Mouse (Mus musculus): ENCODE results near the gene Sult2b1.

The Sult2b1 gene

GRCm38 (mm10) chr7:45775237-45775636 lies 9.2 kb downstream of the Sult2b1 start:
- DNase-seq (ENCODE audit: inconsistent age in 2 of 2, low spot score in 1 of 2) = peak in 1 of 2 experiments; percentile 46

- DNase-seq (ENCODE audit: inconsistent age in 2 of 2, low spot score in 1 of 2) = no peak
Measured at GRCm38 (mm10) chr7:45771101-45771500, 13.4 kb downstream of the Sult2b1 start.

- no peak for DNase-seq (ENCODE audit: inconsistent age in 2 of 2, low spot score in 1 of 2)
Measured at GRCm38 (mm10) chr7:45770427-45771082, 13.9 kb downstream of the Sult2b1 start.

GRCm38 (mm10) chr7:45767500-45767899 lies 17.0 kb downstream of the Sult2b1 start:
- no peak for DNase-seq (ENCODE audit: inconsistent age in 2 of 2, low spot score in 1 of 2)

- DNase-seq (ENCODE audit: inconsistent age in 2 of 2, low spot score in 1 of 2) = no peak
Measured at GRCm38 (mm10) chr7:45766764-45767163, 17.7 kb downstream of the Sult2b1 start.

- DNase-seq (ENCODE audit: inconsistent age in 2 of 2, low spot score in 1 of 2) = no peak
Measured at GRCm38 (mm10) chr7:45765995-45766394, 18.5 kb downstream of the Sult2b1 start.

GRCm38 (mm10) chr7:45760151-45760550 lies 24.3 kb downstream of the Sult2b1 start:
- DNase-seq (ENCODE audit: inconsistent age in 2 of 2, low spot score in 1 of 2) = no peak

GRCm38 (mm10) chr7:45759400-45759799 lies 25.1 kb downstream of the Sult2b1 start:
- DNase-seq (ENCODE audit: inconsistent age in 2 of 2, low spot score in 1 of 2) = no peak

GRCm38 (mm10) chr7:45755703-45756102 lies 28.8 kb downstream of the Sult2b1 start:
- DNase-seq (ENCODE audit: inconsistent age in 2 of 2, low spot score in 1 of 2) = no peak

GRCm38 (mm10) chr7:45750162-45750561 lies 34.3 kb downstream of the Sult2b1 start:
- no peak for DNase-seq (ENCODE audit: inconsistent age in 2 of 2, low spot score in 1 of 2)

GRCm38 (mm10) chr7:45749401-45749800 lies 35.1 kb downstream of the Sult2b1 start:
- DNase-seq (ENCODE audit: inconsistent age in 2 of 2, low spot score in 1 of 2) = no peak

- DNase-seq (ENCODE audit: inconsistent age in 2 of 2, low spot score in 1 of 2) = peak in 1 of 2 experiments; percentile 57
Measured at GRCm38 (mm10) chr7:45748110-45748509, 36.4 kb downstream of the Sult2b1 start.

- no peak for DNase-seq (ENCODE audit: inconsistent age in 2 of 2, low spot score in 1 of 2)
Measured at GRCm38 (mm10) chr7:45747450-45747849, 37.0 kb downstream of the Sult2b1 start.

- no peak for DNase-seq (ENCODE audit: inconsistent age in 2 of 2, low spot score in 1 of 2)
Measured at GRCm38 (mm10) chr7:45746518-45746917, 38.0 kb downstream of the Sult2b1 start.

- peak; percentile 67 to 90 for DNase-seq (ENCODE audit: inconsistent age in 2 of 2, low spot score in 1 of 2)
Measured at GRCm38 (mm10) chr7:45744387-45744786, 40.1 kb downstream of the Sult2b1 start.

GRCm38 (mm10) chr7:45742338-45742737 lies 42.1 kb downstream of the Sult2b1 start:
- peak; percentile 69 to 72 for DNase-seq (ENCODE audit: inconsistent age in 2 of 2, low spot score in 1 of 2)

GRCm38 (mm10) chr7:45741777-45742176 lies 42.7 kb downstream of the Sult2b1 start:
- no peak for DNase-seq (ENCODE audit: inconsistent age in 2 of 2, low spot score in 1 of 2)

- DNase-seq (ENCODE audit: inconsistent age in 2 of 2, low spot score in 1 of 2) = no peak
Measured at GRCm38 (mm10) chr7:45741308-45741707, 43.2 kb downstream of the Sult2b1 start.

GRCm38 (mm10) chr7:45739820-45740219 lies 44.6 kb downstream of the Sult2b1 start:
- DNase-seq (ENCODE audit: inconsistent age in 2 of 2, low spot score in 1 of 2) = no peak

GRCm38 (mm10) chr7:45739162-45739763 lies 45.2 kb downstream of the Sult2b1 start:
- peak; percentile 82 to 94 for DNase-seq (ENCODE audit: inconsistent age in 2 of 2, low spot score in 1 of 2)

- DNase-seq (ENCODE audit: inconsistent age in 2 of 2, low spot score in 1 of 2) = no peak
Measured at GRCm38 (mm10) chr7:45733477-45733876, 51.0 kb downstream of the Sult2b1 start.

- peak; percentile 55 to 75 for DNase-seq (ENCODE audit: inconsistent age in 2 of 2, low spot score in 1 of 2)
Measured at GRCm38 (mm10) chr7:45730727-45731431, 53.6 kb downstream of the Sult2b1 start.

Measured in adrenal gland, adult (tissue).